Mouse (Mus musculus) kidney, adult 10 weeks (tissue): ENCODE results near the gene Lalba. TPM values are rescaled to one million over a fixed set of nuclear protein-coding genes. Genes with fewer than 3 reads are reported as not detected.

Experiments
- polyA plus RNA-seq: library from polyadenylated mRNA; stranded (reverse); fragments of 350-450 nt; fragmentation: Illumina TruSeq; extraction: RNeasy Lipid Tissue Mini Kit (QIAGEN cat#74804); gene quantifications from one replicate; pipeline ENCODE4 v1.2.3, GENCODE M21; 2014; ENCODE audit warnings: low read depth, low replicate concordance

Lalba gene
- polyA plus RNA-seq = not detected

GRCm38 (mm10) chr15:98482701-98483100 lies at the start of gene Lalba:
Gene Lalba (minus strand): TSS chr15:98482721.

DNA sequence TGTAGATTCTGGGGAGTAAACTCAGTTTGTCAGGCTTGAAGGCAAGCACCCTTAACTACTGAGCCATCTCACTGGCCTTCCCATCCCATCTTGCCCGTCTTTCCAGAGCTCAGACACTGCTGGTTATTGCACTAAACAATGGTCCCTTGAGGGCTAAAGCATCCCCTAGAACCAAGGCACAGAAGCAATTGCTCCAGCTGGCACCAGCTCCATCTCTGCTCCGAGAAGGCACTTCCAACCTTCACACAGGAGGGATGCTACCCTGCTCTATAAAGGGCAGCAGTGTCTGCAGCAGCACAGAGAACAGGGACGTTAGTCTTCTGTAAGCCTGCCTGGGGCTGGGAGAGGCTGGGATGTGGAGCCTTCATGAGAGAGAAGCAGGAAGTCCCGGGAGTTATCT lies 9.6 kb upstream of the Lalba start, which contains the start of gene Olfr279:
Gene Olfr279, plus strand, starts transcription at position 301 of the 400 bp plus-strand sequence.

GRCm38 (mm10) chr15:98469596-98469995 lies 12.9 kb downstream of the Lalba start, which contains the start of gene OR5BS1P:
Gene OR5BS1P (plus strand): TSS chr15:98469896.

DNA sequence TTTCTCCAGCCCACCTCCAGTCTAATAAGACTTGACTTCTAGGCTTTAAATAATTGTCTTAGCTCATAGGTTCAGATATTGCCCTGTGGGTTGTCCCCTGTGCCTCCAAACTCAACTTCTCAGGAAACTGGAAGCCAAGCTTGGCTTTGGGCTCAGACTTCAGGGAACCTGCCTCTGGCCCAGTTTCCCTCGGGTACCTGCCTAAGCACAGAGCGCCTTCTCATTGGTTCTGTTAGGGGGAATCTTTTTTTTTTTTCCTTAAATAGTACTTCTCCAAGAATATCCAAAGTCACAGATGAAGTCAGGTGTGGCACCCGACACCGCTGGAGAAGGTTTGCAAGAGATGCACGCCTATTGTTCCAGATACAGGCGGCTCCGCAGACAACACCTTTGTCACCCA lies 30.2 kb downstream of the Lalba start, which contains the start of gene Olfr281:
Gene Olfr281, plus strand, starts transcription at position 301 of the 400 bp plus-strand sequence.

DNA sequence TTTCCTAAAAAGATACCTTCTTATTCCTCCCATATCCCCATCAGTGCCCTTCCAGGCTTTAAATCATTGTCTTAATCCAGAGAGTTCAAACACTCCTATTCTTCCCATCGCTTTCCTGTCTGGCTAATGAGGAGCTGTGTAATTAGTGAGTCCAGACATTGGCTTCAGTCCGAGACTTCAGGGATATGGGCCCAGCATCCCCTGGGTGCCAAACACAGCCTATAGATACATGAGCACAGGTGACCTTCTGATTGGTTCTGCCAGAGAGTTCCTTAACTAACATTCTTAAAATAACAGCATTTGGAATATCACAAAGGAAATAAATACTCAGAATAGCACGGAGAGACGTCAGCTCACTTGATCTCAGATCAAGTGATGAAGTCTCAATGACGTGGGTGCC lies 51.6 kb downstream of the Lalba start, which contains the start of gene Olfr282:
Gene Olfr282, plus strand, starts transcription at position 301 of the 400 bp plus-strand sequence.

Other genes starting within 250 kb of the Lalba start
- gene Olfr286, start 248.3 kb downstream of the Lalba start, polyA plus RNA-seq = not detected
- not detected for gene H1fnt, start 225.4 kb downstream of the Lalba start, polyA plus RNA-seq
- gene Zfp641, start 186.6 kb downstream of the Lalba start, polyA plus RNA-seq = 4.4 TPM
- not detected for gene Olfr285, start 165.4 kb downstream of the Lalba start, polyA plus RNA-seq
- not detected for gene Olfr284, start 141.7 kb downstream of the Lalba start, polyA plus RNA-seq
- gene Olfr283, start 101.8 kb downstream of the Lalba start, polyA plus RNA-seq = not detected
- gene Olfr282, start 51.5 kb downstream of the Lalba start, polyA plus RNA-seq = not detected
- not detected for gene Olfr281, start 30.1 kb downstream of the Lalba start, polyA plus RNA-seq
- gene OR5BS1P, start 12.8 kb downstream of the Lalba start, polyA plus RNA-seq = not detected
- not detected for gene Olfr279, start 9.7 kb upstream of the Lalba start, polyA plus RNA-seq
- gene Kansl2, start 51.5 kb upstream of the Lalba start, polyA plus RNA-seq = 29.9 TPM
- gene Ccnt1, start 88.2 kb upstream of the Lalba start, polyA plus RNA-seq = 41.7 TPM
- not detected for gene 4930415O20Rik, start 88.3 kb upstream of the Lalba start, polyA plus RNA-seq
- 7.5 TPM for gene Adcy6, start 127.4 kb upstream of the Lalba start, polyA plus RNA-seq
- 0.44 TPM for gene Cacnb3, start 148.1 kb upstream of the Lalba start, polyA plus RNA-seq
- 2.1 TPM for gene Ddx23, start 180.2 kb upstream of the Lalba start, polyA plus RNA-seq
- gene Rnd1, start 194.7 kb upstream of the Lalba start, polyA plus RNA-seq = 0.40 TPM
- gene Ccdc65, start 225.5 kb upstream of the Lalba start, polyA plus RNA-seq = 0.69 TPM
- gene Fkbp11, start 245.5 kb upstream of the Lalba start, polyA plus RNA-seq = not detected